23 mouse cellular contexts compared by ENCODE assay signal in the genomic region with DNA sequence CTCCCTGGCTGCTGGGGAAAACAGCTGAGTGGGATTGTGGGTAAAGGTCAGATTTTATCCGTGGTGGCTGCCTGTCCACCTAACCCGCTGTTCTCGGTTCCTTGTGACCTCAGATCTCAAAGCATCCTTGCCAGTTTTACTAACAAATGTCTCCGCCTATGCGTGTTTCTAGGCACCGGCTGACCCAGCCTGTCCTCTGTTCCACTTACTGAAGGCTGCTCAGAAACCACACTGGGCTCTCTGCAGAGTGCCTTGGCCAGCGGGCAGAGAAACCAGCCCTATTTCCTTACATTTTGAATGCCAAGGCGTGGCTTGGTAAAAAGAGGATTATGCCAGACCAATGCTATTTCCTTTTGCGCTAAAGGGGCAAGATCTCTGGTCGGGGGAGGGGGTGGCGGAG. TPM values are rescaled to one million over a fixed set of nuclear protein-coding genes. Genes with fewer than 3 reads are reported as not detected.
DNase-seq lines count a peak whose midpoint lies in the region; ATAC-seq lines count a peak whose summit lies in the region.
"Had no signal": no experiment of that assay in that cellular context is flagged by ENCODE, and none has a peak within 500 bp of the region (broad histone marks: within the 10 kb centered on the region; RNA-seq: fewer than 3 reads in every experiment).

No protein-coding gene starts in this region.

- no peak overlapping the region for H3K9ac ChIP-seq in midbrain, embryonic 11.5 days (ENCODE audit: low read length)
- no peak overlapping the region for H3K9ac ChIP-seq in midbrain, embryonic 13.5 days (replicated peaks)
- H3K9ac ChIP-seq: embryonic facial prominence, embryonic 15.5 days; forebrain, embryonic 15.5 days; hindbrain, embryonic 13.5 days; limb, embryonic 15.5 days; liver, embryonic 14.5 days; lung, embryonic 14.5 days had no signal

- no peak for DNase-seq in cerebellum, postnatal 4 days (ENCODE audit: low spot score in 2 of 2)
- peak; percentile 77 for DNase-seq in midbrain, embryonic 11.5 days (ENCODE audit: low spot score, missing footprints)
- peak; percentile 52 for DNase-seq in cerebellum, adult 11-12 months
- peak; percentile 18 to 30 for DNase-seq in cerebellum, postnatal 14 days
- DNase-seq in adrenal gland, adult 18-20 months (ENCODE audit: low spot score in 2 of 2) = no peak
- no peak for DNase-seq in frontal cortex, postnatal 10 days (ENCODE audit: low spot score in 2 of 2)
- DNase-seq: adrenal gland, postnatal 25 days; gastrocnemius, postnatal 14 days; heart, adult 2 months; layer of hippocampus, adult 9-11 months; left cerebral cortex, postnatal 4 days; lung, embryonic 14.5 days; lung, postnatal 36 days; right cerebral cortex, adult 18-20 months had no signal

- H3K36me3 ChIP-seq in midbrain, embryonic 11.5 days (ENCODE audit: control insufficient read depth, insufficient read depth, low read length) = no peaks in the 10 kb centered on the region
- no peaks in the 10 kb centered on the region for H3K36me3 ChIP-seq in midbrain, embryonic 13.5 days
- H3K36me3 ChIP-seq: embryonic facial prominence, embryonic 15.5 days; forebrain, embryonic 15.5 days; hindbrain, embryonic 13.5 days; limb, embryonic 15.5 days had no signal

- H3K4me1 ChIP-seq in midbrain, embryonic 11.5 days (ENCODE audit: control insufficient read depth, insufficient read depth, low read length) = 0 out of 2 replicates have a peak, but pooled peaks cover 2% of the 10 kb centered on the region
- H3K4me1 ChIP-seq in midbrain, embryonic 13.5 days (replicated peaks) = no peaks in the 10 kb centered on the region
- H3K4me1 ChIP-seq: embryonic facial prominence, embryonic 15.5 days; forebrain, embryonic 15.5 days; limb, embryonic 15.5 days had no signal

- H3K9me3 ChIP-seq in midbrain, embryonic 11.5 days (ENCODE audit: control insufficient read depth, low read length) = no peaks in the 10 kb centered on the region
- H3K9me3 ChIP-seq in midbrain, embryonic 13.5 days = no peaks in the 10 kb centered on the region
- H3K9me3 ChIP-seq: embryonic facial prominence, embryonic 15.5 days; forebrain, embryonic 15.5 days; hindbrain, embryonic 13.5 days; limb, embryonic 15.5 days had no signal

- H3K27me3 ChIP-seq in midbrain, embryonic 11.5 days (ENCODE audit: control insufficient read depth, insufficient read depth, low read length) = no peaks in the 10 kb centered on the region
- no peaks in the 10 kb centered on the region for H3K27me3 ChIP-seq in midbrain, embryonic 13.5 days
- H3K27me3 ChIP-seq: embryonic facial prominence, embryonic 15.5 days; forebrain, embryonic 15.5 days; hindbrain, embryonic 13.5 days; limb, embryonic 15.5 days had no signal

- no peak overlapping the region for H3K4me2 ChIP-seq in midbrain, embryonic 11.5 days
- no peak overlapping the region for H3K4me2 ChIP-seq in midbrain, embryonic 13.5 days (replicated peaks)
- H3K4me2 ChIP-seq: embryonic facial prominence, embryonic 15.5 days; forebrain, embryonic 15.5 days; hindbrain, embryonic 13.5 days; limb, embryonic 15.5 days; lung, embryonic 14.5 days had no signal

- no peak overlapping the region for H3K4me3 ChIP-seq in midbrain, embryonic 11.5 days (ENCODE audit: low read depth, low read length)
- H3K4me3 ChIP-seq in midbrain, embryonic 13.5 days (replicated peaks) = no peak overlapping the region
- H3K4me3 ChIP-seq: embryonic facial prominence, embryonic 15.5 days; forebrain, embryonic 15.5 days; heart, adult 2 months; hindbrain, embryonic 13.5 days; limb, embryonic 15.5 days; myocyte had no signal

- WGBS in midbrain, embryonic 11.5 days = 80% methylated on average over 11 of the region's 11 CpGs
- 75% methylated on average over 11 of the region's 11 CpGs for WGBS in midbrain, embryonic 13.5 days

- peak; percentile 69 for ATAC-seq in cerebellum, adult (ENCODE audit: insufficient number of reproducible peaks, low FRiP score, low TSS enrichment)
- no peak for ATAC-seq in midbrain, embryonic 11.5 days (ENCODE audit: low FRiP score)
- ATAC-seq in midbrain, embryonic 13.5 days = no peak
- ATAC-seq: forebrain, embryonic 15.5 days; midbrain, embryonic 16.5 days had no signal

- H3K27ac ChIP-seq in midbrain, embryonic 11.5 days (ENCODE audit: low read depth, low read length) = no peak overlapping the region
- H3K27ac ChIP-seq in midbrain, embryonic 13.5 days = no peak overlapping the region
- H3K27ac ChIP-seq: embryonic facial prominence, embryonic 15.5 days; forebrain, embryonic 15.5 days; heart, adult 2 months; hindbrain, embryonic 13.5 days; limb, embryonic 15.5 days; liver, embryonic 14.5 days had no signal

RNA-seq across cellular contexts. Expression of gene Cdc42bpa, which starts 42.8 kb away (rescaled TPM):
- polyA plus RNA-seq in midbrain, embryonic 11.5 days (2014; fragmentation: Nextera tagmentation; extraction: Ambion mirVana) = 12.7 and 13.0 TPM in 2 replicates
- 20.8 and 25.5 TPM in 2 replicates for polyA plus RNA-seq in midbrain, embryonic 13.5 days (2015; fragmentation: Nextera tagmentation; extraction: Ambion mirVana)
- 10 to 100 TPM; 44.3 to 48.1 TPM for total RNA-seq in adrenal gland, adult 18-20 months (2021)

Comparison
In these comparisons a context has a peak if more than half of its experiments do, and no peak if none do; other contexts are left out.
1. DNase-seq: peak in midbrain, embryonic 11.5 days (single experiment), cerebellum, adult 11-12 months (single experiment) and cerebellum, postnatal 14 days (2 of 2); none in cerebellum, postnatal 4 days (0 of 2), adrenal gland, adult 18-20 months (0 of 2) and frontal cortex, postnatal 10 days (0 of 2).